Mouse (Mus musculus) lung, postnatal 0 days (tissue): Measurements from ENCODE around the gene Ovch2.

Experiments
- CTCF ChIP-seq: IDR thresholded peaks from 2 replicates; pipeline ENCODE4 v1.5.1; 2016; ENCODE audit warnings: antibody characterized with exemption, mild to moderate bottlenecking
- EP300 ChIP-seq: IDR thresholded peaks from 2 replicates; pipeline ENCODE4 v1.6.1; 2016; ENCODE audit warnings: antibody characterized with exemption, mild to moderate bottlenecking, control low read depth

DNA sequence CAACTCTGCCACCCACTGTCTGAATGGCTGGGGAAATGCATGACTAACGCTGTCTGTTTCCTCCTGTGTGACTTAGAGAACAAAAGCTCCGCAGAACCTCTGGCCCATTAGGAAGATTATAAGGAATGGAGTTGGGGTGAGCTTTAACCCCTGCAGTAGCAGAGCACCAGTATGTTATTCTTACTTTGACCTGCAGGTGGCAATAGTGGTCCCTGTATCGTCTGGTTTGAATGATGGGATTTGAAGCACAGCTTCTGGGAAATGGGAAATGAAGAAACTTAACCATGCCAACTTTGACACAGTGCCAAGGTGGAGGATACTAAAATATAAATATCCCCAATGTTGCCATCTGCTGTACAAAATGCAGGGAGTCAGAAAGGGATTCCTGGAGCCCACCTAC, 51.7 kb downstream of the Ovch2 start:
- peak; percentile 73 for TF ChIP-seq CTCF
- TF ChIP-seq EP300, result no peak
